Mouse (Mus musculus) kidney, adult 2 months (tissue): Measurements from ENCODE around the gene Apoc3.

Source experiments
- CTCF ChIP-seq: fragments of 200-500 bp; conservative IDR thresholded peaks from 2 replicates; pipeline ENCODE4 v1.5.1; 2011; ENCODE audit warnings: low read depth, mild to moderate bottlenecking, control low read depth, low read length, moderate library complexity, mixed read lengths; ENCODE audit not compliant: insufficient read depth, insufficient read length
- POLR2A ChIP-seq: fragments of 200-500 bp; IDR thresholded peaks from one replicate; pipeline ENCODE4 v1.6.1; 2011; ENCODE audit warnings: low read depth, low read length, control low read depth

GRCm38 (mm10) chr9:46241818-46242217, 6.4 kb upstream of the Apoc3 start:
- TF ChIP-seq CTCF = no peak
- no peak for TF ChIP-seq POLR2A
